Mouse (Mus musculus) heart, embryonic 15.5 days (tissue): Measurements from ENCODE around the gene Ubqln5. TPM values are rescaled to one million over a fixed set of nuclear protein-coding genes. Genes with fewer than 3 reads are reported as not detected.

Source experiments
- ATAC-seq: fragments of 200-750 bp; cut with Nextera tagmentation; replicated peaks from 2 replicates; pipeline ENCODE4 v1.8.0; 2017; ENCODE audit warnings: low read depth, moderate TSS enrichment; ENCODE audit not compliant: insufficient number of reproducible peaks, insufficient read depth, low FRiP score
- H3K27ac ChIP-seq: fragments of 300-500 bp; sonication (generic); 2 replicates; pipeline ENCODE4 v1.5.1; 2015; ENCODE audit warnings: mild to moderate bottlenecking, inconsistent platforms
- H3K27me3 ChIP-seq: fragments of 300-500 bp; sonication (generic); 2 replicates; pipeline ENCODE4 v1.6.1; 2015; ENCODE audit warnings: inconsistent platforms
- H3K36me3 ChIP-seq: fragments of 300-500 bp; sonication (generic); 2 replicates; pipeline ENCODE4 v1.6.1; 2015; ENCODE audit warnings: mild to moderate bottlenecking, inconsistent platforms
- H3K4me1 ChIP-seq: fragments of 300-500 bp; sonication (generic); replicated peaks from 2 replicates; pipeline ENCODE4 v1.6.1; 2015; ENCODE audit warnings: inconsistent platforms
- H3K4me2 ChIP-seq: fragments of 300-500 bp; sonication (generic); 2 replicates; pipeline ENCODE4 v1.6.1; 2015; ENCODE audit warnings: inconsistent platforms, mild to moderate bottlenecking, moderate library complexity
- H3K4me3 ChIP-seq: fragments of 300-500 bp; sonication (generic); 2 replicates; pipeline ENCODE4 v1.5.1; 2015; ENCODE audit warnings: mild to moderate bottlenecking, inconsistent platforms
- H3K9ac ChIP-seq: fragments of 300-500 bp; sonication (generic); 2 replicates; pipeline ENCODE4 v1.6.1; 2015; ENCODE audit warnings: mild to moderate bottlenecking, inconsistent platforms
- H3K9me3 ChIP-seq: fragments of 300-500 bp; sonication (generic); replicated peaks from 2 replicates; pipeline ENCODE4 v1.6.1; 2016; ENCODE audit warnings: inconsistent platforms
- WGBS: fragments of 180-500 bp; shearing (Covaris S2); methylation state at CpG from one replicate; pipeline ENCODE4 v1.1.7; 2015; ENCODE audit warnings: mixed read lengths; 5-methylcytosine and 5-hydroxymethylcytosine counted together
- polyA plus RNA-seq: library from polyadenylated mRNA; unstranded; fragments of >200 nt; fragmentation: Nextera tagmentation; extraction: Ambion mirVana; gene quantifications from 2 replicates; pipeline ENCODE4 v1.2.1, GENCODE M21; 2015

The Ubqln5 gene
- polyA plus RNA-seq, 1 experiment from 2014 or later, result not detected

GRCm38 (mm10) chr7:104085365-104085764 lies 44.3 kb downstream of the Ubqln5 start, which contains the start of gene Olfr645:
TSS of gene Olfr645 (minus strand) at chr7:104085465.
- Histone ChIP-seq H3K27ac (no peak within 1 kb of the TSS), H3K9ac (no peak within 1 kb of the TSS), H3K27me3 (no peaks in the 10 kb centered on the region), H3K9me3 (no peaks in the 10 kb centered on the region), H3K36me3 (no peaks in the 10 kb centered on the region), H3K4me2 (no peak within 1 kb of the TSS), H3K4me3 (no peak within 1 kb of the TSS), H3K4me1 (no peaks in the 10 kb centered on the region)
- ATAC-seq, result no peak
- WGBS, result 70% methylated on average over 1 of the region's 1 CpGs

Other genes with a start within 250 kb of the Ubqln5 start
- not detected in 2 replicates for gene Olfr66, start 243.6 kb downstream of the Ubqln5 start, polyA plus RNA-seq
- not detected in 2 replicates for gene Olfr64, start 235.3 kb downstream of the Ubqln5 start, polyA plus RNA-seq
- gene Olfr65, start 226.3 kb downstream of the Ubqln5 start, polyA plus RNA-seq, result not detected in 2 replicates
- gene Olfr631, start 201.0 kb downstream of the Ubqln5 start, polyA plus RNA-seq, result not detected in 2 replicates
- not detected in 2 replicates for gene Olfr632, start 195.5 kb downstream of the Ubqln5 start, polyA plus RNA-seq
- gene Olfr633, start 185.4 kb downstream of the Ubqln5 start, polyA plus RNA-seq, result not detected in 2 replicates
- gene Olfr635, start 158.7 kb downstream of the Ubqln5 start, polyA plus RNA-seq, result not detected in 2 replicates
- gene Olfr638, start 131.1 kb downstream of the Ubqln5 start, polyA plus RNA-seq, result not detected in 2 replicates
- not detected in 2 replicates for gene Olfr639, start 112.5 kb downstream of the Ubqln5 start, polyA plus RNA-seq
- not detected in 2 replicates for gene Olfr640, start 104.3 kb downstream of the Ubqln5 start, polyA plus RNA-seq
- not detected in 2 replicates for gene Olfr641, start 94.4 kb downstream of the Ubqln5 start, polyA plus RNA-seq
- not detected in 2 replicates for gene Olfr642, start 77.2 kb downstream of the Ubqln5 start, polyA plus RNA-seq
- not detected in 2 replicates for gene 4930516K23Rik, start 68.4 kb downstream of the Ubqln5 start, polyA plus RNA-seq
- not detected in 2 replicates for gene Olfr644, start 58.0 kb downstream of the Ubqln5 start, polyA plus RNA-seq
- not detected in 2 replicates for gene Olfr645, start 44.4 kb downstream of the Ubqln5 start, polyA plus RNA-seq
- gene Olfr646, start 25.0 kb downstream of the Ubqln5 start, polyA plus RNA-seq, result not detected in 2 replicates
- gene Olfr643, start 7.6 kb upstream of the Ubqln5 start, polyA plus RNA-seq, result not detected in 2 replicates
- gene Ubqln3, start 13.5 kb upstream of the Ubqln5 start, polyA plus RNA-seq, result not detected in 2 replicates
- gene Ubqlnl, start 20.7 kb upstream of the Ubqln5 start, polyA plus RNA-seq, result not detected in 2 replicates
- gene Olfm5, start 35.0 kb upstream of the Ubqln5 start, polyA plus RNA-seq, result 0.18 TPM in 1 of 2 replicates, not detected in the other
- gene Olfr648, start 53.6 kb upstream of the Ubqln5 start, polyA plus RNA-seq, result 0.16 and 0.25 TPM in 2 replicates
- gene Olfr649, start 66.2 kb upstream of the Ubqln5 start, polyA plus RNA-seq, result not detected in 2 replicates
- gene Trim6, start 89.0 kb upstream of the Ubqln5 start, polyA plus RNA-seq, result 1.7 and 1.9 TPM in 2 replicates
- 2.7 and 3.0 TPM in 2 replicates for gene Trim34a, start 114.6 kb upstream of the Ubqln5 start, polyA plus RNA-seq
- 0.48 and 0.72 TPM in 2 replicates for gene Trim5, start 158.3 kb upstream of the Ubqln5 start, polyA plus RNA-seq
- gene Trim12a, start 185.6 kb upstream of the Ubqln5 start, polyA plus RNA-seq, result 8.6 and 10.1 TPM in 2 replicates
- 0.08 and 0.15 TPM in 2 replicates for gene Trim34b, start 199.6 kb upstream of the Ubqln5 start, polyA plus RNA-seq
- gene Trim12c, start 223.5 kb upstream of the Ubqln5 start, polyA plus RNA-seq, result 2.7 and 3.1 TPM in 2 replicates
- 0.18 TPM in 2 replicates for gene Trim30b, start 240.1 kb upstream of the Ubqln5 start, polyA plus RNA-seq